Mouse (Mus musculus): ENCODE measurements around the gene Nubp2.

DNA sequence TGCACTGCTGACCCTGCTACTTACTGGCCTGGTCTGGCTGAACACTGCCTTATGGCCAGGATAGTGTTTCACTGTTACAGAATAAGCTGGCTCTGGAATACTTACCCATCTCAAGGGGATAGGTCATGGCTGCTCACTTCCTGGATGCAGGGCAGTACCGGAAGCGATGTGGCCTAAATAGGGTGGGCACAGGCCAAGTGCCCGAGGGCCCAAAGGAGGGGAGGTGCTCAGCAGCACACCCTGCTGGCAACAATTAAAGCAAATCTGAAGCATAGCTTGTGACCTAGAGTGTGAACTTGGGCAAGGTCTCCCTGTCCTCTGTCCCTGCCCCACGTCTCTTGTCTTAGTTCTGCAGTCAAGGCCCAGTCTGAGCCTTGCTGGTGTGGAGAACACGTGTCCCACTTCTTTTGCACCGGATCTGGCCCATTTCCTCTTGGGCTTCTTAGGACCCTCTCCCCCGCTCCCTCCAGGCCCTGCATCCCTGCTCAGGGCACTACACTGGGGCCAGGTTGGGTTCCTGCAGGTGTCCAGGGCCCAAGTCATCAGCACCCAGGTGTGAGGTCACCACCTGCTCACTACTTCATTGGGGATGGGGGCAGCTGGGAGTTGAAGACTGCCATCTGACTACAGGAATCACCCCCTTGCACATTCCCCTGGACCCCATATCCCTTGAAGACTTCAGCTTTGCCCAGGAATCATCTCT, 4.3 kb downstream of the Nubp2 start:
- TF ChIP-seq CTCF (IDR thresholded peaks at IDR 0.05; ENCODE audit: control insufficient read depth, insufficient read depth, insufficient read length), result peak; percentile 53
- TF ChIP-seq MAX (IDR thresholded peaks at IDR 0.05), result no peak
- no peak for TF ChIP-seq MYOD1 (IDR thresholded peaks at IDR 0.05; ENCODE audit: control insufficient read depth, insufficient read length, low read depth)
- TF ChIP-seq MYOG (IDR thresholded peaks at IDR 0.05; ENCODE audit: control insufficient read depth, extremely low read depth, insufficient read length), result no peak
- TF ChIP-seq USF1 (IDR thresholded peaks at IDR 0.05; ENCODE audit: low read depth), result no peak
- TF ChIP-seq CEBPB (IDR thresholded peaks at IDR 0.05; ENCODE audit: low read depth), result no peak

Measured in C2C12 (cell line).